Mouse (Mus musculus): ENCODE results near the gene Marc1. TPM values are rescaled to one million over a fixed set of nuclear protein-coding genes. Genes with fewer than 3 reads are reported as not detected.

Marc1 gene
- total RNA-seq, 2 experiments from 2014 or later: 0.83 TPM; not detected in 1

DNA sequence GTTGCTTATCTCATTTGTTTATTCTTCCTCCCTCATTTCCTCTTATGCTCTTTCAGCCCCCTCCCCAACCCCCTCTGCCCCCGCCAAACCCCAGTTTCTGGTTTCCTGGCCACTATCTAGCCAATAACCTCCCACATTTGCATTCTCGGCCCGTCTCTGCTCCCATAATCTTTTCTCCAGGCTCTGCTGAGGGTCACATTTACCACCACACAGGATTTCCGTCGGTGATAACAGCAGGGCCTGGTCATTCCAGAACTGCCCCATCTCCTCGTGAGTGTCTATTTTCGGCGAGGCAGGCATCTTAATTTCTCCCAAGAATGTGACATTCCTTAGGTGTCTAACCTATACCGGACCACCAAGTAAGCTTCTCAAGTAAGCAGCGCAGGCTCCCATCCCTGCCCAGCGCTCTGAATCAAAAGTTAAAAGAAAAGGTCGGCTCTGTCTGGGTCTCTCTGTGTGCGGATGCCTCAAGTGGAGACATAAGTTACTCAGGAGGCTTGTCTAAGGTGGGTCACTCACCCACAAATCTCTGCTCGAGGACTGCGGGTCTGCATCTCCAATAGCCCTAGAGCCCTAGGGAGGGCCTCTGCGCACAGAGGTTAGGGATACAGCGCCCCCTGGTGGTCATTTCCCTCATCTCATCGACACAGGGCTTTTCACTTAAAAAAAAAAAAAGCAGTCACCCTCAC lies 39.8 kb downstream of the Marc1 start:
- peak; percentile 75 to 86 for DNase-seq (ENCODE audit: low spot score in 2 of 2)

DNA sequence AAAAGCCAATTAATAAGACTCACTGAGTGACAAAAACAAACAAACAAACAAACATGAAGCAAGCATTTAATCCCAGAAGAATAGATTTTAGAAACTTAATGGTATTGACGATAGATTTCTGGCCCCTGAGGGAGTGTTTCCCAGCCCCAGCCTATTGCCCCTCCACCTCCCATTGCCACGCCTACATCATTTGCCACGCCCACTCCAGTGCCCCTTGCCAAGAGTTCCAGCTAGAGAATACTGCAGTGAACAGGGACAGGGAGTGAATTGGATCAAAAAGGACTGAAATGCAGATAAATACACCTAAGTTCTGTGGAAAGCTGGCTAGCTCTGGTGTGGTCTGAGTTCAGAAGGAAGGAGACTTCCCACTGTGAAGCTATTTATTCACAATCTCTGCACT lies 47.2 kb downstream of the Marc1 start:
- DNase-seq (ENCODE audit: low spot score in 2 of 2): no peak

DNA sequence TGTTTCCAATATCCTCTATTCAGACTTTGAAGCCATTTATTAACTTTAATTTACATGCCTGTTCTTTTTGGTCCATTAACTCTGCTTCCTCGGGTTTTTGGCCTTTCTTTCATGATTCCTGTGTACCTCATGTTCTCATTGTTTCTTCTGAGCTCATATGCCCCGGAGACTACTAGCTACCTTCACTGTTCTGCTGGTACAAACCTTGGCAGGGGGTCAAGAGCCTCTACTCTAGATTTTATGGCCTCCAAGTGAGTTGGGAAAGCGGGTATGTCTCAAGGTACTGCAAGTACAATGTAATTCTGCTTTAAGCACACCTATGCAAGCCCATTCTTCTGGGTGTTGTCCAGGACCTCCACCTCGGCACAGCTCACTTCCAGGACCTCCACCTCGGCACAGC lies 48.2 kb downstream of the Marc1 start:
- DNase-seq (ENCODE audit: low spot score in 2 of 2): no peak

- DNase-seq (ENCODE audit: low spot score in 2 of 2): no peak
These were observed 49.1 kb downstream of the Marc1 start for GRCm38 (mm10) chr1:184761988-184762387.

GRCm38 (mm10) chr1:184752671-184753070 lies 58.4 kb downstream of the Marc1 start:
- no peak for DNase-seq (ENCODE audit: low spot score in 2 of 2)

DNA sequence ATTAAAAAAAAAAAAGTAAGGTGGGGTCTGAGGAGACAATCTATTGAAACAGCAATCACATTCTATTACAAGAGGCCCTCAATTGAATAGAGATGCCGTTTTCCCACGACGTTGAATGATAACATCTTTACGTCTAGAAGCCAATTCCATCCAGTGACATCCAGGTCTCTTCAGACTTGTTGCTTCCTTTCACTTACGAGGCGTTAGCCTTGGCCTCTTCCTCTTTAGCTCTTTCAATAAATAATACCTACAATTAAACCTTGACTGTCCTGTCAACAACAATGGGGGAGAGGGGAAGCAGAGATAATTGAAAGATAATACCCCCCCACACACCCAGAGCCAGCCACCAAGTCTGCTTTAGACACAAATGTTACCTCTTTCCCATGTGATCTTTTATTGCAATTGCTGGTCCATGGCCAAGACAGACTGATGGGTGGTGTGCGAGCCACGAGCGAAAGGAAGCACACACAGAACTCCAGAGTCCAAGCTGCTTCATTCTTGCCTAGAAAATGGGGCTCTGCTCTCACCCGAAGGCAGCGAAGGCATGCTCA lies 60.9 kb downstream of the Marc1 start:
- DNase-seq (ENCODE audit: low spot score in 2 of 2): no peak

- DNase-seq (ENCODE audit: low spot score in 2 of 2): peak in 1 of 2 experiments; percentile 78
These were observed 62.4 kb downstream of the Marc1 start for GRCm38 (mm10) chr1:184748692-184749152.

- DNase-seq (ENCODE audit: low spot score in 2 of 2): peak; percentile 44 to 76
These were observed 73.1 kb downstream of the Marc1 start for GRCm38 (mm10) chr1:184737876-184738479.

DNA sequence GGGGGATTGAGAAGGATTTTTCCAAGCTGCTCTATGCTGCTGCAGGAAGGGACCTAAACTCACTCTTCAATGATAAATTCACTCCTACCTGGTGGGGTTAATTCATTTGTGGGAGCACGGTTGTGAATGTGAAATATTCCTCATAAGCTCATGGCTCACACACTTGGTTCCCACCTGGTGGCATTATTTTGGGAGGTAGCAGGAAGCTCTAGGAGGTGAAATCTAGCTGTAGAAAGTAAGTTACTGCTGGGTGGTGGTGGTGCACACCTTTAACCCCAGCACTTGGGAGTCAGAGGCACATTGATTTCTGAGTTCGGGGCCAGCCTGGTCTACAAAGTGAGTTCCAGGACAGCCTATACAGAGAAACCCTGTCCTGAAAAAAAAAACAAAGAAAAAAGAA lies 73.9 kb downstream of the Marc1 start:
- DNase-seq (ENCODE audit: low spot score in 2 of 2): no peak

Small RNAs within 50 kb of the gene (microRNA-seq; reads per million reads assigned to microRNA genes)
- gene Mir1981: 143 reads per million, percentile 55 among the genes with 10 or more reads in this experiment

Other genes with a start within 250 kb of the Marc1 start
- 10 to 100 TPM; 22.5 to 27.7 TPM for gene Hlx, start 78.7 kb downstream of the Marc1 start, total RNA-seq (2021)
- 100 to 1,000 TPM; 187 to 191 TPM for gene Marc2, start 35.1 kb upstream of the Marc1 start, total RNA-seq (2021)
- 10 to 100 TPM; 28.7 to 30.8 TPM for gene C130074G19Rik, start 71.9 kb upstream of the Marc1 start, total RNA-seq (2021)
- 10 to 100 TPM; 12.9 to 13.6 TPM for gene Mark1, start 188.3 kb upstream of the Marc1 start, total RNA-seq (2021)